21 mouse cellular contexts compared by ENCODE assay signal in genomic region chr4:106599415-106599814, GRCm38 (mm10). TPM values are rescaled to one million over a fixed set of nuclear protein-coding genes. Genes with fewer than 3 reads are reported as not detected.
DNase-seq lines count a peak whose midpoint lies in the region; ATAC-seq and TF ChIP-seq lines count a peak whose summit lies in the region.
"Had no signal": no experiment of that assay in that cellular context is flagged by ENCODE, and none has a peak within 500 bp of the region (broad histone marks: within the 10 kb centered on the region; RNA-seq: fewer than 3 reads in every experiment).

No protein-coding gene starts in this region.

- H3K9me3 ChIP-seq in MEL (replicated peaks; ENCODE audit: insufficient read depth, low read length), result no peaks in the 10 kb centered on the region
- no peaks in the 10 kb centered on the region for H3K9me3 ChIP-seq in stomach, postnatal 0 days (ENCODE audit: control insufficient read depth, low read length)
- H3K9me3 ChIP-seq: embryonic facial prominence, embryonic 13.5 days; stomach, embryonic 15.5 days had no signal

- no peaks in the 10 kb centered on the region for H3K27me3 ChIP-seq in kidney, adult 2 months (replicated peaks; ENCODE audit: control insufficient read depth, insufficient read depth, low read length)
- no peaks in the 10 kb centered on the region for H3K27me3 ChIP-seq in MEL (ENCODE audit: control insufficient read depth in 1 of 2, insufficient read depth in 2 of 2, low read length in 2 of 2)
- H3K27me3 ChIP-seq in stomach, postnatal 0 days (ENCODE audit: control insufficient read depth, insufficient read depth, low read length), result no peaks in the 10 kb centered on the region
- H3K27me3 ChIP-seq: embryonic facial prominence, embryonic 13.5 days; stomach, embryonic 15.5 days had no signal

- H3K79me2 ChIP-seq in MEL (ENCODE audit: control insufficient read depth, insufficient read depth, low read length, poor library complexity), result no peaks in the 10 kb centered on the region

- TF ChIP-seq POLR2A in kidney, adult 2 months (IDR thresholded peaks at IDR 0.05; ENCODE audit: low read depth, low read length), result no peak
- no peak for TF ChIP-seq POLR2A in MEL (IDR thresholded peaks at IDR 0.05; ENCODE audit: control insufficient read depth in 1 of 2, insufficient read depth in 1 of 2, low read depth in 1 of 2, low read length in 2 of 2, poor library complexity in 1 of 2)

- no peak for DNase-seq in kidney, adult 2 months
- DNase-seq in kidney, postnatal 14 days, result no peak
- DNase-seq in thymus, postnatal 0 days (ENCODE audit: low spot score), result peak; percentile 27
- DNase-seq in thymus, postnatal 36 days, result no peak
- peak; percentile 76 for DNase-seq in MEL (ENCODE audit: low read depth, low spot score)
- DNase-seq in stomach, postnatal 0 days (ENCODE audit: low spot score), result no peak
- DNase-seq: adrenal gland, postnatal 36 days; cerebellum, adult 9-10 months; gastrocnemius, postnatal 14 days; right cerebral cortex, adult 18-20 months; spleen, adult 18-20 months had no signal

- TF ChIP-seq EP300 in MEL (IDR thresholded peaks at IDR 0.05; ENCODE audit: low read depth in 1 of 2, low read length in 2 of 2), result no peak
- no peak for TF ChIP-seq EP300 in stomach, postnatal 0 days (optimal IDR thresholded peaks at IDR 0.05)

- H3K4me2 ChIP-seq in stomach, postnatal 0 days (replicated peaks; ENCODE audit: low read depth), result no peak overlapping the region
- H3K4me2 ChIP-seq: embryonic facial prominence, embryonic 13.5 days; stomach, embryonic 15.5 days had no signal

- peaks cover 3% of the 10 kb centered on the region; the same call in 1 of the 2 replicates for H3K4me1 ChIP-seq in kidney, adult 2 months (ENCODE audit: control insufficient read depth, insufficient read depth, low read length)
- no peaks in the 10 kb centered on the region for H3K4me1 ChIP-seq in MEL (ENCODE audit: control insufficient read depth in 1 of 2, insufficient read depth in 2 of 2, low read length in 2 of 2)
- H3K4me1 ChIP-seq in stomach, postnatal 0 days (replicated peaks; ENCODE audit: control insufficient read depth, insufficient read depth), result no peaks in the 10 kb centered on the region
- H3K4me1 ChIP-seq: embryonic facial prominence, embryonic 13.5 days; stomach, embryonic 15.5 days had no signal

- H3K9ac ChIP-seq in MEL (ENCODE audit: control insufficient read depth, low read depth, low read length, poor library complexity, severe bottlenecking), result no peak overlapping the region
- no peak overlapping the region for H3K9ac ChIP-seq in stomach, postnatal 0 days (ENCODE audit: low read length)
- H3K9ac ChIP-seq: embryonic facial prominence, embryonic 13.5 days; stomach, embryonic 15.5 days had no signal

- 0 out of 2 replicates have a peak, but pooled peaks have one; percentile 11 for TF ChIP-seq CTCF in kidney, adult 2 months (conservative IDR thresholded peaks at IDR 0.05; ENCODE audit: insufficient read depth, insufficient read length, low read depth, low read length)
- peak; percentile 30 to 61 (median 53); a peak in 5 of 6 replicates for TF ChIP-seq CTCF in MEL (IDR thresholded peaks at IDR 0.05 in 2 of 3, conservative IDR thresholded peaks at IDR 0.05 in 1 of 3; ENCODE audit: control insufficient read depth in 1 of 3, insufficient read depth in 1 of 3, low read depth in 2 of 3, low read length in 3 of 3, poor library complexity in 1 of 3, severe bottlenecking in 1 of 3)
- TF ChIP-seq CTCF in stomach, postnatal 0 days (IDR thresholded peaks at IDR 0.05; ENCODE audit: low read depth), result 0 out of 2 replicates have a peak, but pooled peaks have one; percentile 14

- WGBS in kidney, adult 2 months, result 65% methylated on average over 1 of the region's 1 CpGs
- WGBS in stomach, postnatal 0 days, result 40% methylated on average over 1 of the region's 1 CpGs

- no peak overlapping the region; the same call in 1 of the 2 replicates for H3K27ac ChIP-seq in kidney, adult 2 months (ENCODE audit: insufficient read depth, low read depth, low read length)
- no peak overlapping the region for H3K27ac ChIP-seq in MEL (ENCODE audit: control insufficient read depth, low read depth, low read length)
- H3K27ac ChIP-seq in stomach, postnatal 0 days (replicated peaks), result no peak overlapping the region
- H3K27ac ChIP-seq: embryonic facial prominence, embryonic 13.5 days; stomach, embryonic 15.5 days had no signal

- TF ChIP-seq RAD21 in MEL (IDR thresholded peaks at IDR 0.05; ENCODE audit: low read depth, low read length), result peak; percentile 49

- H3K36me3 ChIP-seq in kidney, adult 2 months (ENCODE audit: control insufficient read depth, insufficient read depth, low read length), result no peaks in the 10 kb centered on the region
- H3K36me3 ChIP-seq in MEL (ENCODE audit: control insufficient read depth in 1 of 2, insufficient read depth in 2 of 2, low read length in 2 of 2), result peaks cover 0 to 2% of the 10 kb centered on the region in 2 experiments; a peak in 2 of 4 replicates
- no peaks in the 10 kb centered on the region for H3K36me3 ChIP-seq in stomach, postnatal 0 days (ENCODE audit: control insufficient read depth, insufficient read depth, low read length)
- H3K36me3 ChIP-seq: embryonic facial prominence, embryonic 13.5 days; stomach, embryonic 15.5 days had no signal

- ATAC-seq in stomach, postnatal 0 days (ENCODE audit: low FRiP score, low TSS enrichment), result no peak
- no peak for ATAC-seq in megakaryocyte-erythroid progenitor cell, adult 5-6 weeks (replicated peaks; ENCODE audit: low FRiP score, low TSS enrichment, poor library complexity, severe bottlenecking)
- ATAC-seq: activated CD4-positive, CD25-positive, alpha-beta regulatory T cell, adult 4 months; intestine, embryonic 16.5 days; midbrain, embryonic 16.5 days had no signal

- H3K4me3 ChIP-seq in kidney, adult 2 months (ENCODE audit: insufficient read depth, low read depth, low read length), result no peak overlapping the region
- no peak overlapping the region for H3K4me3 ChIP-seq in MEL (ENCODE audit: control insufficient read depth in 1 of 2, insufficient read depth in 1 of 2, low read depth in 2 of 2, low read length in 2 of 2)
- H3K4me3 ChIP-seq in stomach, postnatal 0 days (ENCODE audit: low read depth, low read length), result no peak overlapping the region
- H3K4me3 ChIP-seq: embryonic facial prominence, embryonic 13.5 days; stomach, embryonic 15.5 days had no signal

TF ChIP-seq in MEL, 35 proteins besides CTCF, POLR2A, EP300 and RAD21:
- TF ChIP-seq KAT2A (conservative IDR thresholded peaks at IDR 0.05; ENCODE audit: low read depth, low read length) (no peak), SMC3 (IDR thresholded peaks at IDR 0.05; ENCODE audit: low read depth, low read length) (peak; percentile 41)
TF ChIP-seq in MEL: peak in this region for 1.

RNA-seq across cellular contexts. Expression of gene Lexm, which starts 17.6 kb away (rescaled TPM):
- polyA plus RNA-seq in kidney, adult 2 months (2012; rRNA removed), result not detected in 2 replicates
- polyA plus RNA-seq in thymus, postnatal 0 days (2015; fragmentation: Nextera tagmentation; extraction: Ambion mirVana), result 0.15 TPM in 1 of 2 replicates, not detected in the other
- total RNA-seq in MEL (2012; rRNA removed), result 6.1 and 6.7 TPM in 2 replicates
- 10 to 100 TPM in 1 of 2 experiments, not detected in 1; 17.5 TPM for polyA plus RNA-seq in MEL (2012; ENCODE audit: insufficient read depth in 1 of 2, insufficient read length in 2 of 2, low read depth in 1 of 2, low replicate concordance in 2 of 2, missing spikeins in 1 of 2)
- polyA plus RNA-seq in stomach, postnatal 0 days (2015; fragmentation: Nextera tagmentation; extraction: Ambion mirVana), result 0.08 TPM in 1 of 2 replicates, not detected in the other
- not detected in 2 replicates for total RNA-seq in megakaryocyte-erythroid progenitor cell, adult 5-6 weeks (2014; fragmentation: Nextera tagmentation)
- not detected in 2 replicates for total RNA-seq in megakaryocyte-erythroid progenitor cell, adult 5-6 weeks (2017)
- total RNA-seq: adrenal gland, postnatal 36 days; gastrocnemius, postnatal 14 days; megakaryocyte, adult 5-6 weeks had no signal
- polyA plus RNA-seq: activated CD4-positive, CD25-positive, alpha-beta regulatory T cell, adult 4 months; embryonic facial prominence, embryonic 13.5 days; heart, postnatal 0 days; intestine, embryonic 16.5 days; limb, embryonic 14.5 days; lung, embryonic 16.5 days; midbrain, embryonic 16.5 days; stomach, embryonic 15.5 days had no signal

RNA-seq across cellular contexts. Expression of gene Ttc22, which starts 22.8 kb away (rescaled TPM):
- polyA plus RNA-seq in kidney, adult 2 months (2012; rRNA removed), result 4.6 and 6.1 TPM in 2 replicates
- 0.17 and 0.43 TPM in 2 replicates for polyA plus RNA-seq in thymus, postnatal 0 days (2015; fragmentation: Nextera tagmentation; extraction: Ambion mirVana)
- 0.04 TPM in 1 of 2 replicates, not detected in the other for total RNA-seq in MEL (2012; rRNA removed)
- not detected for polyA plus RNA-seq in MEL (2012; ENCODE audit: insufficient read depth in 1 of 2, insufficient read length in 2 of 2, low read depth in 1 of 2, low replicate concordance in 2 of 2, missing spikeins in 1 of 2)
- polyA plus RNA-seq in stomach, postnatal 0 days (2015; fragmentation: Nextera tagmentation; extraction: Ambion mirVana), result 26.9 and 28.2 TPM in 2 replicates
- total RNA-seq in megakaryocyte-erythroid progenitor cell, adult 5-6 weeks (2014; fragmentation: Nextera tagmentation), result not detected in 2 replicates
- not detected in 2 replicates for total RNA-seq in megakaryocyte-erythroid progenitor cell, adult 5-6 weeks (2017)
- total RNA-seq: adrenal gland, postnatal 36 days; megakaryocyte, adult 5-6 weeks had no signal
- polyA plus RNA-seq: activated CD4-positive, CD25-positive, alpha-beta regulatory T cell, adult 4 months had no signal

RNA-seq across cellular contexts. Expression of gene Dhcr24, which starts 38.6 kb away (rescaled TPM):
- polyA plus RNA-seq in kidney, adult 2 months (2012; rRNA removed), result 242 and 276 TPM in 2 replicates
- polyA plus RNA-seq in thymus, postnatal 0 days (2015; fragmentation: Nextera tagmentation; extraction: Ambion mirVana), result 7.2 and 7.8 TPM in 2 replicates
- total RNA-seq in MEL (2012; rRNA removed), result 37.6 and 39.2 TPM in 2 replicates
- polyA plus RNA-seq in MEL (2012; ENCODE audit: insufficient read depth in 1 of 2, insufficient read length in 2 of 2, low read depth in 1 of 2, low replicate concordance in 2 of 2, missing spikeins in 1 of 2), result 10 to 100 TPM in 1 of 2 experiments, not detected in 1; 63.0 TPM
- 4.7 and 7.1 TPM in 2 replicates for polyA plus RNA-seq in stomach, postnatal 0 days (2015; fragmentation: Nextera tagmentation; extraction: Ambion mirVana)
- total RNA-seq in megakaryocyte-erythroid progenitor cell, adult 5-6 weeks (2014; fragmentation: Nextera tagmentation), result 27.7 and 27.8 TPM in 2 replicates
- total RNA-seq in megakaryocyte-erythroid progenitor cell, adult 5-6 weeks (2017), result 9.4 and 11.2 TPM in 2 replicates

RNA-seq across cellular contexts. Expression of gene Pars2, which starts 51.5 kb away (rescaled TPM):
- 9.6 and 10.6 TPM in 2 replicates for polyA plus RNA-seq in kidney, adult 2 months (2012; rRNA removed)
- 12.7 and 13.9 TPM in 2 replicates for polyA plus RNA-seq in thymus, postnatal 0 days (2015; fragmentation: Nextera tagmentation; extraction: Ambion mirVana)
- total RNA-seq in MEL (2012; rRNA removed), result 10.9 and 11.2 TPM in 2 replicates
- 10 to 100 TPM in 1 of 2 experiments, not detected in 1; 11.3 TPM for polyA plus RNA-seq in MEL (2012; ENCODE audit: insufficient read depth in 1 of 2, insufficient read length in 2 of 2, low read depth in 1 of 2, low replicate concordance in 2 of 2, missing spikeins in 1 of 2)
- polyA plus RNA-seq in stomach, postnatal 0 days (2015; fragmentation: Nextera tagmentation; extraction: Ambion mirVana), result 5.9 and 7.3 TPM in 2 replicates
- 6.9 and 9.0 TPM in 2 replicates for total RNA-seq in megakaryocyte-erythroid progenitor cell, adult 5-6 weeks (2014; fragmentation: Nextera tagmentation)
- 5.9 and 6.4 TPM in 2 replicates for total RNA-seq in megakaryocyte-erythroid progenitor cell, adult 5-6 weeks (2017)

Comparison
In these comparisons a context has a peak if more than half of its experiments do, and no peak if none do; other contexts are left out.
1. DNase-seq: peak in thymus, postnatal 0 days (single experiment) and MEL (single experiment); none in kidney, adult 2 months (single experiment), kidney, postnatal 14 days (single experiment), thymus, postnatal 36 days (0 of 2) and stomach, postnatal 0 days (single experiment).
2. Peak in every context shown above with its lines, with median percentiles within 50 percentile points of each other: CTCF ChIP-seq.